Mouse (Mus musculus): ENCODE data around the gene Vmn2r37. TPM values are rescaled to one million over a fixed set of nuclear protein-coding genes. Genes with fewer than 3 reads are reported as not detected.

Gene Vmn2r37
- not detected for polyA plus RNA-seq (2014; fragmentation: Illumina TruSeq; extraction: RNeasy Lipid Tissue Mini Kit (QIAGEN cat#74804); ENCODE audit: low replicate concordance)

GRCm38 (mm10) chr7:9223553-9223952, at the start of gene Vmn2r37:
TSS of gene Vmn2r37 (minus strand) at chr7:9223653.

Other genes starting within 250 kb of the Vmn2r37 start
- gene Vmn2r39, start 192.9 kb downstream of the Vmn2r37 start, polyA plus RNA-seq (2014; fragmentation: Illumina TruSeq; extraction: RNeasy Lipid Tissue Mini Kit (QIAGEN cat#74804); ENCODE audit: low replicate concordance): not detected
- not detected for gene Vmn2r38, start 125.8 kb downstream of the Vmn2r37 start, polyA plus RNA-seq (2014; fragmentation: Illumina TruSeq; extraction: RNeasy Lipid Tissue Mini Kit (QIAGEN cat#74804); ENCODE audit: low replicate concordance)